Mouse (Mus musculus) thymus, adult 2 months (tissue): ENCODE measurements around the gene Rab1a. TPM values are rescaled to one million over a fixed set of nuclear protein-coding genes. Genes with fewer than 3 reads are reported as not detected.
"Not testable (repeated sequence)": the region's sequence is repeated elsewhere in the genome, so short reads cannot be mapped to it uniquely, and the experiment has no call there.

Source experiments
- DNase-seq: peaks from one replicate; pipeline ENCODE4 v3.0.0; 2021
- H3K27ac ChIP-seq: fragments of 200-500 bp; 2 replicates; pipeline ENCODE4 v1.5.1; 2012; ENCODE audit warnings: low read length, control low read depth; ENCODE audit not compliant: control insufficient read depth, insufficient read depth
- H3K27me3 ChIP-seq: fragments of 200-500 bp; 2 replicates; pipeline ENCODE4 v1.6.1; 2012; ENCODE audit warnings: mild to moderate bottlenecking, low read length, moderate library complexity, mixed read lengths; ENCODE audit not compliant: control insufficient read depth, insufficient read depth
- H3K36me3 ChIP-seq: fragments of 200-500 bp; 2 replicates; pipeline ENCODE4 v1.6.1; 2012; ENCODE audit warnings: mild to moderate bottlenecking, low read length, moderate library complexity; ENCODE audit not compliant: control insufficient read depth, insufficient read depth
- H3K4me1 ChIP-seq: fragments of 200-500 bp; replicated peaks from 2 replicates; pipeline ENCODE4 v1.6.1; 2012; ENCODE audit warnings: low read length; ENCODE audit not compliant: control insufficient read depth, insufficient read depth
- H3K4me3 ChIP-seq: fragments of 200-500 bp; 2 replicates; pipeline ENCODE4 v1.5.1; 2012; ENCODE audit warnings: mild to moderate bottlenecking, low read length, control low read depth, moderate library complexity; ENCODE audit not compliant: control insufficient read depth, insufficient read depth
- CTCF ChIP-seq: fragments of 200-500 bp; IDR thresholded peaks from 2 replicates; pipeline ENCODE4 v1.5.1; 2012; ENCODE audit warnings: mild to moderate bottlenecking, control low read depth, low read length, moderate library complexity, borderline replicate concordance; ENCODE audit not compliant: control insufficient read depth, poor library complexity, insufficient read depth; ENCODE audit errors: extremely low read depth
- POLR2A ChIP-seq: fragments of 200-500 bp; IDR thresholded peaks from 2 replicates; pipeline ENCODE4 v1.6.1; 2012; ENCODE audit warnings: mild to moderate bottlenecking, low read length, control low read depth, moderate library complexity; ENCODE audit not compliant: control insufficient read depth, poor library complexity, insufficient read depth; ENCODE audit errors: extremely low read depth
- WGBS: fragments of 180-500 bp; shearing (Covaris S2); methylation state at CpG from one replicate; pipeline ENCODE4 v1.1.7; 2018; 5-methylcytosine and 5-hydroxymethylcytosine counted together
- polyA plus RNA-seq: library from polyadenylated mRNA; depleted of rRNA; stranded (reverse); fragments of >200 nt; gene quantifications from 2 replicates; pipeline ENCODE4 v1.2.3, GENCODE M21; 2012

Gene Rab1a
- polyA plus RNA-seq, 1 experiment = 38.8 TPM

- TF ChIP-seq CTCF (no peak), POLR2A (no peak)
- Histone ChIP-seq H3K4me3 (no peak overlapping the region), H3K27ac (no peak overlapping the region), H3K27me3 (no peaks in the 10 kb centered on the region), H3K36me3 (peaks cover 48% of the 10 kb centered on the region), H3K4me1 (no peaks in the 10 kb centered on the region)
- DNase-seq = no peak
- WGBS = 100% methylated on average over 1 of the region's 1 CpGs
These were observed 16.0 kb downstream of the Rab1a start for GRCm38 (mm10) chr11:20217227-20217626.

GRCm38 (mm10) chr11:20221671-20222070 lies 20.4 kb downstream of the Rab1a start:
- H3K36me3 ChIP-seq = peaks cover 85% of the 10 kb centered on the region

GRCm38 (mm10) chr11:20224196-20224595 lies 23.0 kb downstream of the Rab1a start:
- no peaks in the 10 kb centered on the region for H3K4me1 ChIP-seq
- no peak for DNase-seq
- WGBS = 95% methylated on average over 6 of the region's 6 CpGs
- no peak overlapping the region for H3K4me3 ChIP-seq
- H3K27me3 ChIP-seq = no peaks in the 10 kb centered on the region
- H3K36me3 ChIP-seq = peaks cover 74% of the 10 kb centered on the region
- no peak overlapping the region for H3K27ac ChIP-seq
- TF ChIP-seq CTCF (no peak), POLR2A (no peak)

More at GRCm38 (mm10) chr11:20221671-20222070, 20.4 kb downstream of the Rab1a start:
- 100% methylated on average over 1 of the region's 1 CpGs for WGBS
- H3K4me3 ChIP-seq, DNase-seq, H3K27me3 ChIP-seq, H3K4me1 ChIP-seq, H3K27ac ChIP-seq: not testable (repeated sequence)

- TF ChIP-seq POLR2A (no peak), CTCF (no peak)
- no peak overlapping the region for H3K4me3 ChIP-seq
- peaks cover 73% of the 10 kb centered on the region for H3K36me3 ChIP-seq
- H3K27me3 ChIP-seq = no peaks in the 10 kb centered on the region
- no peak overlapping the region for H3K27ac ChIP-seq
- 99% methylated on average over 4 of the region's 4 CpGs for WGBS
- DNase-seq = no peak
- no peaks in the 10 kb centered on the region for H3K4me1 ChIP-seq
These were observed 24.7 kb downstream of the Rab1a start for GRCm38 (mm10) chr11:20225938-20226337.

- TF ChIP-seq POLR2A = no peak
- no peak for TF ChIP-seq CTCF
- Histone ChIP-seq H3K4me3 (no peak overlapping the region), H3K27me3 (no peaks in the 10 kb centered on the region), H3K4me1 (peaks cover 3% of the 10 kb centered on the region), H3K27ac (no peak overlapping the region), H3K36me3 (peaks cover 55% of the 10 kb centered on the region)
- WGBS = 96% methylated on average over 5 of the region's 5 CpGs
- DNase-seq = no peak
These were observed 27.4 kb downstream of the Rab1a start for GRCm38 (mm10) chr11:20228666-20229065.

GRCm38 (mm10) chr11:20229311-20229710 lies 28.1 kb downstream of the Rab1a start:
- no peak for DNase-seq
- H3K4me3 ChIP-seq = no peak overlapping the region
- no peak for TF ChIP-seq CTCF
- no peak for TF ChIP-seq POLR2A
- WGBS = 92% methylated on average over 4 of the region's 4 CpGs
- no peaks in the 10 kb centered on the region for H3K27me3 ChIP-seq
- H3K36me3 ChIP-seq = peaks cover 49% of the 10 kb centered on the region
- peaks cover 3% of the 10 kb centered on the region for H3K4me1 ChIP-seq
- no peak overlapping the region for H3K27ac ChIP-seq

- Histone ChIP-seq H3K27ac (no peak overlapping the region), H3K27me3 (no peaks in the 10 kb centered on the region), H3K4me1 (peaks cover 3% of the 10 kb centered on the region), H3K36me3 (peaks cover 47% of the 10 kb centered on the region), H3K4me3 (no peak overlapping the region)
- 95% methylated on average over 1 of the region's 1 CpGs for WGBS
- no peak for DNase-seq
- TF ChIP-seq CTCF (no peak), POLR2A (no peak)
These were observed 29.1 kb downstream of the Rab1a start for GRCm38 (mm10) chr11:20230286-20230685.
